Mouse (Mus musculus) liver, adult 2 months (tissue): Measurements from ENCODE around the gene Hipk2.

Experiments used
- CTCF ChIP-seq: fragments of 200-500 bp; IDR thresholded peaks from 2 replicates; pipeline ENCODE4 v1.5.1; 2011; ENCODE audit warnings: low read depth, low read length, control low read depth
- POLR2A ChIP-seq: fragments of 200-500 bp; IDR thresholded peaks from 2 replicates; pipeline ENCODE4 v1.6.1; 2011; ENCODE audit warnings: low read length, control low read depth; ENCODE audit not compliant: insufficient read depth; ENCODE audit errors: extremely low read depth

GRCm38 (mm10) chr6:38779411-38779810 lies 96.6 kb downstream of the Hipk2 start:
- TF ChIP-seq POLR2A (no peak), CTCF (peak; percentile 23; the same call in 1 of the 2 replicates)
